Mouse (Mus musculus): ENCODE measurements around the gene Ccdc88a.

Gene Ccdc88a

DNA sequence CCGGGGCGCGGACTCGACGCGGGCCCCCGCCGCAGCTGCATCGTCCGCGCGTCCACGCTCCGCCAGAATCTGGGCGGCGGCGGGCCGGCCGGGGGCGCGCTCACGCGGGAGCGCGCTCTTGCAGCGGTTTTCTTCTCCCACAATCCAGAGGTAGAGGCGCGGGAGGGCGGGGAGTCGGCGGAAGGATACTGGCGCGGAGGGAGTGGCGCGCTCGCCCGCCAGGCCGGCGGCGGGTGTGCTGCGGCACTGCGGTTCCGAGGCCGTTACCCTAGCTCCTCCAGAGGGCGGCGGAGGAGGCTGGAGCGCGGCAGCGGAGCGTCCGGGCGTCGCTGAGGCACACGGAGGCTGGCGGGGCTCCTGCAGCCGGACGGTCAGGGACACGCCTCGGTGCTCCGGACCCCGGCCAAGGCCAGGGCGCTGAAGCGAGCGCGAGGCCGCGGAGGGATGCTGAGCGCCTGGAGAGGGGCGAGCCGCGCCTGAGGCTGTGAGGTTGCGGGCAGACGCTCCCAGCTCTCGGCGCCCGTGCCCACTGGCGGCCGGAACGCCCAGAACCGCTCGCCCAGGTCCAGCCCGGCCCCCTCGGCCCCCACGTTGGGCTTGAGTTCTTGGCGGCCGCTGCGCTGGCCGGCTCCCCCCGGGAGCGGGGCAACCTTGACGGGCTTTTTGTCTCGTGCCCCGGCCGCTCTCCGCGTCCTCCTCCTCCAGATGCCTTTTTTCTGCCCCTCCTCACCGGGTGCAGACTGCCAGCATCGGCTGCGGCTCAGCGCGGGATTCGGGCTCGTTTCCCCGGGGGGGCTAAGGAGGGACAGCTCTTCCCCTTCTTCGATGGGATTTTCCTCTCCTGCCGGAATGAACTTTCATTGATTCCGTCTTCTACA, at the start of gene Ccdc88a:
Gene Ccdc88a (plus strand): TSS at position 263 of the 878 bp plus-strand sequence.
- DNase-seq = peak; percentile 98

DNA sequence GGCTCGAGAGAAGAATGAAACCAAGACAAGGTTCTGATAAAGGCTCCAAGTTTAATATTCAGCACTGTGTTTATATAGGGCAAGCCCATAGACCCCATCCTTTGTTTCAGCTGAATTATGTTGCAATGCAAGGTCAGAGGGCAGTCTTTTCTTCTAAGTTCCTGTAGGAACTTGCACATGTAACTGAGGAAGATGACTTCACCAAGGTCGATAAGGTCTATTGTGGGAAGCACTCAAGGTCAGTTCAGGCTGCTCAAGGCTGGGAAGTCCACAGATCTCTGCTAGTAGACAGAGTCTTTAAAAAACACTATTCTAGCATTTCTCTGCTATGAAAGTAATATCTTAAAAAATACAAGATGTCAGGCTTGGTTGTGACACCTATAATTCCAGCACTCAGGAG, 38.0 kb upstream of the Ccdc88a start:
- DNase-seq = no peak

DNA sequence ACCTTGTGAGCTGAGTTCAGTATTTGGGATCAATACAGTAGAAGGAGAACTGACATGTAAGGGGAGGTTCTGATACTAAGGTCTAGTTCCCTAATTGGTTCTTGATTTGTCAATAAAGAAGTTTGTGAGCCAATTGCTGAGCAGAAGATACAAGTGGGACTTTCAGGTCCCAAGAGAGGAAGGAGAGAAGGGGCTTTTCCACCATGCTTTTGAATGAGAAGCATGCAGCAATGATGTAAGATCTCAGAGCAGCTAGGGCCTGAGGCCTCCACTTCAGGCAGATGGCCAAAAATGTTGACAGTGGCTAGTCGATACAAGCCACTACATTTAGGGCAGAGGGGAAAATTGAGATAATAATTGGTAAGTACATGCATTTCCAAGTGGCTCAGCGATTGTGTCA, 32.2 kb upstream of the Ccdc88a start:
- DNase-seq = no peak

DNA sequence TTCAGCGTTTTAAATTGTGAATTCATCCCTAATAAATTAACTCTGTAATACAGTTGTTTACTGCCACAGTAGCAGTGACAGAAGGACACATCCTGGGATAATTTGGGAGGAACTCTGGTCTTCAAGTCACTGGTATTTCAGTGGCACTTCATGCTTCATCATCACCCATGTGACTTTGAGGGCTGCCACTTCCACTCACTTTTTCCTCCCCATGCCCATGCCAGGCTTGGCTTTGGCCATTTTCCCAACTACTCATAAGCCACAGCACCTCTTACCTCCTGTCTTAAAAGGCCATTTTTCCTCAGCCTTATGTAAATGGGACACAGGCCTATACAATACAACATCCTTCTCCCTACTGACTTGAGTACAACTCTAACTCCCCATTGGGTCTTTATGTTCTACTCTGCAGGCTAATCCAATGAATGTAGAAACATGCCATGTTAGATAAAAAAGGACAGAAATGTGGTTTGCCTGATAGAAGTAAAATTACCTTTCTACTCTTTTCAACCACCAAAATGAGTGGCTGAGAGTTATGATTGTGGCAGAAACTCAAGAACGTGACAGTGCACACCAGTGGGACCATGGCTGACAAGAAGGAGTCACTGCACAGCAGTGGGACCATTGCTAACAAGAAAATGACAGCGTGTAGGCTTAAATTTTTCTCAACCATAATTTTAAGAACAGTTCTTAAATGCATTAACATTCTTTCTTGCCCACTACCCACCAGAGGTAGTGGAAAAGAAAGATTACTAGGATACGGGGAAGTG, 28.4 kb upstream of the Ccdc88a start:
- no peak for DNase-seq

DNA sequence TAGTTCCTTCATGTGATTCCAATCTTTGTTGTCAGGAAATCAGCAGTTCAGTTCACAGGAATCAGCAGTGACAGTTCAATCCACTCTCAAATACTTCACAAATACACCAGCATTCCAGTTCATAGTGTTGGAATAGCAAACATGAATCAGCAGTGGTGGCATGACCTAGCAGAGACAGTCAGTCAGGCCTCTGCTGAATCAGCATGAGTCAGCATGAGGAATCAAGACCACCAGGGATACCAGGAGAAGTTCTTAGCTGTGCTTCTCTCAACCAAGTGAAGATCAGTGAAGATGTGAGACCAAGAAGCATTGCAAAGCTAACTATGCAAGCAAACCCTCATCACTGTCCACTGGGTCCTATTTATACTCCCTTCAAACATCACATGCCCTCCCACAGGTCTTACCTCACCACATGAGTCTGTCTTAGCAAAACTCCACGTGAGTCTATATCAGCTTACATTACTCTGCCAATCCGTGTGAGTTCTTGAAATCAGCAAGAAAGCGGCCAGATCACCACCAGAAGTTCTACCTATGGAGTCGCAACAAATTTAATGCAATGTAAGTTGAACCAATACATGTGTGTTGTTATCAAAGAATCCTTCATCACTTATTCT, 27.7 kb upstream of the Ccdc88a start:
- no peak for DNase-seq

DNA sequence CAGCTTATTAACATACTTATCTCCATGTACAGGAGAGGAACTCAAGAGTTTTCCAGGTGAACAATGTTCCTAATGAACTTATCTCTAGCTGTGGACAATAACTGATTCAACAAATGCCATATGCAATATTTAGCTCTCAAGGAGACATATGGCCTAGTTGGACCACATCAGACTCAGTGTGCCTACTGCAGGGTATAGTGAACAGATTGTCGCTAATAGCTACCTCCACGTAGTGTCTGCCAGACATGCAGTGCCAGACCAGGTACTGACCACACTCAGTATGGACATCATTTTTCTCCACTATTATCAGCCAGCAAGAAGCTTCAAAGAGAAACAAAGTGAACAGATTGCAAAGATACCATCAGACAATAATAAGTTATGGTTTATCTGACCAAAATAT, 22.6 kb upstream of the Ccdc88a start:
- no peak for DNase-seq

DNA sequence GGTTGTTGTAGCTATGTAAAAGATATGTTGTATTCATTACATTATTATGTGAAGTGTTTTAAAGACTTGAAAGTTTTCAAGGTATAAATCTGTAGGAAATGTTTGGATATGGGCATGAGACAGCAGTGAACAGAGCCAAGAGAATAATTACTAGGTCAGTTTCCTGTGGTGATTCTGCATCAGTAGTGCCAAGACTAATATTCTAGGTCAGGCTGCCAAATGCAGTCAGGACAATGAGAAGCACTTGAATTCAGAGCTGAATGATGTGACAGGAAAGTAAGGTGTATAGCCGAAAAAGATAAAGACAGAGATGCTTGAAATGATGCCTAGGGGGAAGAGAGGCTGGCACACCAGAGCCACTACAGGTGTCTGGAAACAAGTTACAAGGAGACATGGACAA, 21.2 kb upstream of the Ccdc88a start:
- no peak for DNase-seq

DNA sequence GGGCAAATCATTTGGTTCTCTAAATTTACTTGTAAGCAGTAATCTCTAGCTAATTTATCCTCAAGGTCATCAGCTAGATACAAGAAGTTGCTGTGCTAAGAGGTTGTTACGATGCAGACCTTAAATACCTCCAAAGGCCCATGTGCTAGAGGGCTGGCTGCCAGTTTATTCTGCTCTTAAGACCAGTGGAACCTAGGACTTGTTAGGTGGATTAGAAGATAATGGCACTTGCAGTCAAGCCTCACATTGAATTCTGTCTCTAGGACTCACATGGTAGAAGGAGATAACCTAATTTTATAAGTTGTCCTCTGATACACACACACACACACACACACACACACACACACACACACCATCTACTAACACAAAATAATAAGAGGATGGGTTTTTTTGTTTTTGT, 5.3 kb upstream of the Ccdc88a start:
- no peak for DNase-seq

DNA sequence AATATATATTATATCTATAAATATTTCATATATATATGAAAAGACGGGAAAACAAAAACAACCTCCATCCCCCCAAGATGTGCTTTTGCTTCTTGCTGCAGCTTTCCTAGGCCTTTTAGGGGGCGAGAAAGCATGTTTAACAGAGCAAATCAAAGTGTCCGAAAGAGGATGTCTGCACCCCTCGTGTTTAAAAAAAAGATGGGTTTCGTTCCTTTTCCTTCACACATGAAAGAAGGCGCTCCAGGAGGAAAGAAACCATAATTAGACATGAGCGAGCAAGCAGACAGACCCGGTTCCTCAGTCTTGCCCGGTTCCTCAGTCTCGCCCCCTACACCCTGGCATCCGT, 435 bp upstream of the Ccdc88a start:
- DNase-seq = no peak

DNA sequence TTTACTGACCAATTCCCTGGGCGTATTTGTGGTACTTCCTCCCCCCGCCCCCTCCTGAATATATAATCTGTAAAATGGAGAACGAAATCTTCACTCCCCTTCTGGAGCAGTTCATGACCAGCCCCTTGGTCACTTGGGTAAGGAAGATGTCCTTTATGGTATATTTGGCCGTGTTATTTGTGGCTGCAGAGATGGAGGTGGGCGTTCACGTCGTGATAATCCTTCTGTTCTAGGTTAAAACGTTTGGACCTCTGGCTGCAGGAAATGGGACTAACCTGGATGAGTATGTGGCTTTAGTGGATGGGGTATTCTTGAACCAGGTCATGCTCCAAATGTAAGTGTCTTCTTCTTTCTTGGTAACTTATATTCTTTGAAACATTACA, 807 bp downstream of the Ccdc88a start:
- DNase-seq = no peak

DNA sequence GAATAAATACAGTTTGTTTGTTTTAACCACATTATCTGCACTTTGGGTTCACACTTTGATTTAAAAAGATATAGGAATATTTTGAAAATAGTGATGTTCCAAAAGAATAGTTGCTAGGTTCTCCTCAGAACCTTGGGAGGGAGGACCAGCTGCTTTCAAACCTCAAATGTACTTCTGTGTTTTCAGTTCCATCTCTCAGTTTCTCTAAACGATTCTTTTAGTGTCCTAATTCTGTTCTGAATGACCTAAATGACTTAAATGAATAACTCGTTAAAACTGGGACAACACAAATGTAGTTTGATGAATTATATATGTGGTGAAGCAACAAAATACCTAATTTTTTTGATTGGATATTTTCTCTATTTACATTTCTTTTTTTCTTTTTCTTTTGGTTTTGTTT, 3.2 kb downstream of the Ccdc88a start:
- DNase-seq = no peak

DNA sequence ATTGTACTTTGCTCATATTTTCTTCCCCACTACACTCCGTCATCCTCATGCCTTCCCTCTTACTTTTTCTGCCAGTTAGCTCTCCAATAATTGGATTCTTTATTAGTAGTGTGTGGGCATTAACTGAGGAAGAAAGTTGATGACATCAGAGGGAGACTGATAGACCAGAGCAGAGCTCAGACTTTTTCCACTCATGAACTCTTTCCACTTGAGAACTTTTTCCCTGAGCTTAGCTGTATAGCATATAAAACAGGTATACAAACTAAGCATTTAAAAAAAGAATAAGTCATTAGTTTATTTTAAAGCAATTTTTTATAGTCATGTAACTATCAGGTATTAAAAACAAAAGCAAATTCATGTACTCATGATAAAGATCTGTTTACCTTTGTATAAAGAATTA, 5.3 kb downstream of the Ccdc88a start:
- no peak for DNase-seq

DNA sequence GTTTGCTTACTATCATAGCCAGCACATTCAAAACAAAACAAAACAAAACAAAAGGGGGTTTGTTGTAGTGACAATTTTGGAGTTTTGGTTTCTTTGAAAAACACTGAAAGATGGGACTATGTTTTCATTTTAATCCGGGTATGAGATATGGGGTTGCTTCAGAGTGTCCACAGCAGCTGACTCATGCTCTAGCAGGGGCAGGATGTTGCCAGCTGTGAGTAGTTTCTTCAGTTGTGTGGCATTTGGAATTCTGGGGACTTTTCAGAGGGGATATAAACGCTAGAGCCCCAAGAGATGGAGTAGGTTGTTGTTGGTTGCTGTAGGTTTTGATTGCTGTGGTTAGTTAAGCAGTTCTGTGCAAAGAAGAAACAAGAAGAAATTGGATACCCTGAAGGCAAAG, 10.0 kb downstream of the Ccdc88a start:
- no peak for DNase-seq

DNA sequence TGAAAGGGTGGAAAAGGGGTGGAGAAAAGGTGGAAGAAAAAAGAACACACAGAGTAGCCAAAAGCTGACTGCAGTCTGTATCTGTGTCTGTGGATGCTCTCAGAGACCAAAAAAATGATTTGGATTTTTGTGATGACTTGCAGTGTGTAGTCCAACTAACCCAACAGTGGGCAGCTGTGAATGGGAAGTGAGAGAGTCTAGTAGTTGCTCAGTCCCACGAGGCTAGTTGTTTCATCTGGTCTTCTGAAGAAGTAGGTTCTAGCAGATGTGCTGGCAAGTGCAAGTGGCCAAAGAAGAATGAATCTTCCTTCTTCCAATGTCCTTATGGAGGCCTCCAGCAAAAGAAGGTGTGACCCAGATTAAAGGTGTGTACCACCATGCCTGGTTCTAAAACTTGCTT, 10.5 kb downstream of the Ccdc88a start:
- no peak for DNase-seq

DNA sequence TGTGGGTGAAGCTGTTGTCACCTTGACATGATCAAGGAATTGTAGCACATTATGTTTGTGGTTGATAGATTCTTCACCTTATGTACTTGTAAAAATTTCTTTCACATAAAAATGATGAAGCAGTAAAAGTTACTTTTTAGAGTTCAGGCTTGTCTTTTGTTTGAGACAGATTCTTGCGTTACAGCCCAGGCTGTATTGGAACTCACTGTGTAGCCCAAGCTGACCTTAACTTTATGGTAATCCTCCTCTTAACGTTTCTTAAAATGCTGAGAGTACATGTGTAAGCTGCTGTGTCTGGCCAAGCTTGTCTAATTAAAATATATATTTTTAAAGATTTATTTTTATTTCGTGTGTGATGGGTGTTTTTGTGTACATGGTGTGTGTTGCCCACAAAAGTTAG, 11.2 kb downstream of the Ccdc88a start:
- no peak for DNase-seq

DNA sequence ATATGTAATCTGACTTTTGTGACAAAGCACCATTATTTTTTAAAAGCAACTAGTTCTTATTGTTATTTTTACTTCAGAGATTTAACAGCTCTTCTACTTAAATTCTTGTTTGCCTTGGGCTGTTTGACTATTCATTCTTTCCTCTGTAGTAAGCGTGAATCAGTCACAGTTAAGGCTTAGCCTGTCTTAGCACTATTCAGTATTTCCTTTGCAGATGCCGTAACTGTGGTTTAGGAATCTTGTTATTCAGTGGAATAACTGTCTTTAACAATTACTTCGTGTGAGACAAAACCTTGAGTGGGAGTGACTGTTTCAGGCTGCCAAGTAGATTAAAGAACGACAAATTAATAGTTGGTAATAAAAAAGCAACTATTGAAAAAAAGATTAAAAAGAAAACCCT, 16.5 kb downstream of the Ccdc88a start:
- no peak for DNase-seq

DNA sequence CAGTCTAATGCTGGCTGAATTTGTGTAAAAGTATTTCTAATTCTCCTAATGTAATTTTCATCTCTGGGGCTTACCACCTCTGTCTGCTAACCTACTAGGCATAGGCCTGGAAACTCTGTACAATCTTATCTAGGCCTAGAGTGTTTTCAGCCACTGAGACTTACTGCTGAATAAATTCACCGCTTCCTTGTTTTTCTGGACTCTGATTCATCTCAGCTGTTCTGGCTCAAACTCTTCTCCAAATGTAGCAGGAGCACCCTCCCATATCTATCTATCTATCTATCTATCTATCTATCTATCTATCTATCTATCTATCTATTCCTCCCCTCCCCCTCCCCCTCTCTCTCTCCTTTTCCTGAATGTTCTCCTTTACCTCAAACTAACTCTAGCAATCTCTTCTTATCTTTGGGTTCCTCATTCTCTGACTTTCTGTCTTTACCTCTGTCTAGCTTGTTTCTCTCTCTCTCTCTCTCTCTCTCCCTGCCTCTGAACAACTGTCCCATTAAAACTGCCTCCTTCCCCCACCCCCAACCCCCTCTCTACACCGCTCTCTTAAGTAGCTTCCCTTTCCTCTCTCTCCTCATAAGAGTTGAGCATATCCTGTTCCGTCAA, 21.8 kb downstream of the Ccdc88a start:
- no peak for DNase-seq

DNA sequence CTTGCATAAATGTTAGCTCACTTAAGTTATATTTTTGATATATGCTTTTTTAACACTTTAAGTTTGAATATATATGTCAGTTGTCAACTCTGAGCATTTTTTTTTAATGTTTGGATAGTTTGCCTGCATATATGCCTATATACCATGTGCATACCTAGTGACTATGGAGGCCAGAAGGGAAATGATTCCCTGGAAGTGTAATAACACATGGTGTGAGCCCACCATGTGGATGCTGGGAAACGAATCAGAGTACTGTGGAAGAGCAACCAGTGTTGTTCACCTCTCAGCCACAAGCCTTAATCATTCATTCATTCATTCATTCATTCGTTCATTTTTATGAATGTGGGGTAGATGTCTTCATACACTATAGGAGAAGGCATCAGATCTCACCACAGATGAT, 26.9 kb downstream of the Ccdc88a start:
- DNase-seq = no peak

DNA sequence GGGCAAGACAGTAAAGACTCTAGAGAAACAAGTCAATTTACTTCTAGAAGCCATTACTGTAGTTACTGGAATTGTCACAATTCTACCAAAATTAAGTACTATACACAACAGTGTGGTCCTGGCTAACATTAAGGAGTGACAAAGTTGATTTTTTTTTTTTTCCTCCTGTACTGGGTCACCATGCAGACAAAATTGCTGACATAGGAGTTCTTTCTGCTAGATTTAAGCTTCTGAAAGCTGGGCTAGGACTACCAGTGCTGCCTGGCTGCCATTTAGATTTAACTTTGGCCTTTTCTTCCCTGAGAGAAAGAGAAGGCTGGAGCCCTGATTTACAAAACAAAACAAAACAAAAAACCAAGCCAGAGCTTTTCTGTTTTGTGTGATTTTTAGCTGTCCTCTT, 32.8 kb downstream of the Ccdc88a start:
- DNase-seq = no peak

DNA sequence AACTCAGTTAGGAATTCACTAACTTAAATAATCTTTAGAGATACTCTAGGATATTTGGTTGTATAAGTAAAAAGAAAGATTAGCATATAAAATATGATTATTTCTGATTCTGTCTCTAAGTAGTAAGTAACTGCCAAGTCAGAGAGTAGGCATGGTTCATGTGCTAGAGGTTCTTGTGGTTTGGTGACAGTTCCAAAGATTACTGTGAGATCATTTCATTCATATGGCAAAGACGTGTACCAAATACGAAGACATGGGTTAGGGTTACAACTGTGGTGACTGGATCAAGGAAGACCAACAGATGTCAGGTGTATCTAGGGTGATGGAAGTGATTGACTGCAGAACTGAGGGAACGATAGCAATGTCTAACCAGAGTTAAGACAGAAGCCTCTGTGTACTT, 50.0 kb downstream of the Ccdc88a start:
- DNase-seq = no peak

DNA sequence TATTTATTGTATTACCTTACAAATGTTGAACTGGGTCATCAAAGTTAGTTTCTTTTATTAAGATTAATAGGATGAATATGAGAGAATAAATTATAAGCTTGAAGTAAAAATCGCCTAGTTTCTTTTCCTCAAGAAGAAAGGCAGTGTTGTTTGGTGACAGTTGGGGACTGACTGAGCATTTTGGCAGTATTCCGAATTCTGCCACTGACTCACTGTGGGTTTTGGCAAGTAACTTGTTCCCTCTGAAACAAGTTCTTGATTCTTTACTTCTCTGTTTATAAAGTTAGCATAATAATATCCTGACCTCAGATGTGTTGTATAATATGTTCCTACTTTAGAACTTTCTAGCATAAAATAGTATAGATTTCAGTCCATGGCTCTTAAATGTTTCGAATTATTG, 55.3 kb downstream of the Ccdc88a start:
- DNase-seq = no peak

DNA sequence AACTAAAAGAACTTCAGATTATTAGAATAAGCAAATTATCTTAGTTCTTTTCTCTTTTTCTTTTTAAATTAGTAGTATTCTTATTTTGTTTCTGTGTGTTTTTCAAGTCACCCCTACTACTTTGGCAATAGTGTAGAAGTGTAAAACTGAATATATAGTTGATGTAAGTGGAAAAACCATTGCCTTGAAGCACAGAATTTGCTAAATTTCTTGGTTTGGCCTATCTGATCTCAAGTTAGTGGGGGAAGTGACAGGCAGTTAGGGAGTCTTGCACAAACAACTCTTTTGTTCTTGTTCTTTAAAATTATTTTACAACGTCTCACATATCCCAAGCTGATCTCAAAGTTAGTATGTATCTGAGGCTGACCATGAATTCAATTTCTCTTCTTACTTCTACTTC, 57.6 kb downstream of the Ccdc88a start:
- no peak for DNase-seq

DNA sequence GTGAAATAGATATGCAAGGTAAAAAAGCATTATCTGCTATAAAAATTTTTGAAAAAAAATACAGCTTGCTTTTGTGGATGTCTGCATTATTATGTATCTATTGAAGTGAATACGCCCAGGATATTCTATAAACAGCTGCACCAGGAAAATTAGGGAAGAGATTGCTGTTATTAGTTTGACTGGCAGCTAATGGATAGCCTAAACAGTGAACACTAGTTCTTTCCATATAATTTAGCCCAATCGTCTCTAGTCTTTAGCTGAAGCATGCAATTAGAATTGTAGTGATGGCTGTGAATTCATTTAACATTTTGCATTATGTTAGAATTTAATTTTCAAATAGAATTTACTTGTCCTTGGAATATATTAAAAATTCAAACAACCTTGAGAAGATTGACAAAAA, 75.3 kb downstream of the Ccdc88a start:
- DNase-seq = no peak

DNA sequence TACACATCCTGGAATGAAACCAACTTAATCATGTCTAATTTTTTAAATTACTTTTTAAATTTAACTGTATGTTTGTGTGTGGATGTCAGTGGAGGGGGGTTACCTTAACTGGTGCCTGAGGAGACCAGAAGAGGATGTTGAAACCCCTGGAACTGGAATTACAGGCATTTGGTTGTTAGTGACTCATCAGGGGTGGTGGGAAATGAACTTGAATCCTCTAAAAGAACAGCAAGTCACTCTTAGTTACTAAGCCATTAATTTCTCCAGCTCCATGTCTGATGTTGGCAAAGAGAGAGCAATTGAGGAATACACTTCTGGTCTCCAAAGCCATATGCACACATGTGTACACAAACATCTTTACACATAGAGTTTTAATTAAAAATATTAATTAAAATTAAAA, 101.2 kb downstream of the Ccdc88a start:
- DNase-seq = no peak

All from retina, postnatal 1 day (tissue).